Mouse (Mus musculus) brain, adult 10 weeks (tissue): ENCODE data around the gene Nsun2. TPM values are rescaled to one million over a fixed set of nuclear protein-coding genes. Genes with fewer than 3 reads are reported as not detected.

ENCODE experiments used
- polyA plus RNA-seq: library from polyadenylated mRNA; stranded (reverse); fragments of 350-450 nt; fragmentation: Illumina TruSeq; extraction: RNeasy Lipid Tissue Mini Kit (QIAGEN cat#74804); gene quantifications from one replicate; pipeline ENCODE4 v1.2.3, GENCODE M21; 2015; ENCODE audit warnings: low read depth, low replicate concordance

Nsun2 gene
- 64.9 TPM for polyA plus RNA-seq

DNA sequence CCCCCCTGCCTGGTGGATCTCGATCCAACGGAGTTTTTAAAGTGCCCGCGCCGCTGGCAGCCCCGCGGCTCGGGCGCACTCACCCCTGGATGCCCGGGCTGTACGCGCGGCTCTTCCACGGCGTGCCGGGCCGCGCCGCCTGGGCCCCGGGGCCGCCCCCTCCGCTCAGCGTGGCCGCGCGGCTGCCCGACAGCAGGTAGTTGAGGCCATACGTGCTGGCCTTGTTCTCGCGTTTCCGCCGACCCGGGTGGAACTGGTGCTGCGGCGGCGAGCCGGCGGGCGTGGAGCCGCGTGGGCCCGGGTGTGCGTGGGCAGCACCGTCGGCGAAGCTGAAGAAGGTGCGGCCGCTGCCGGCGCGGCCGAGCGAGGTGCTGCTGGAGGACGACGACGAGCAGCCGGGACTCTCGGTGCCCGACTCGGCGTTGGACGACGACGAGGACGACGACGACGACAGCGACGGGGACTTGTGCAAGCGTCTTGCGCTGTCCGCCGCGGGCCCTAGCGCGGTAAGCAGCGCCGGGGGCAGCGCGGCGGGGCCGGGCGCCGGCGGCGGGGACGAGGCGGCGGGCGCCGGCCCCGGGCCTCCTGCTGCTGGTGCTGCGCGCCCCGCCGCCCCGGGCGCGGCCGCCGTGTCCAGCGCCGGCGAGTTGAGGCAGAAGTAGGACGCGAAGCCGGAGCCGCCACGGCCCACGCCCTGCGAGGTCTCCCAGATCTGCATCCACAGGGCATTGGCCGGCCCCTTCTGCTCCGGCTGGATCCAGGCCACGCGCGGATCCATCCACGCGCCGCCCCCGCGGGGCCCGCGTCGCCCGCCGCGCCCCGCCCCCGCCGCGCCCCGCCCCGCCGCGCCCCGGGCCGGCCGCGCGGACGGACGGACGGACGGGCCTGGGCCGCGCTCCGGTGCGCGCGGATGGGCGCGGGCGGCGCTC, at the start of gene Nsun2:
TSS of gene Nsun2 (plus strand) at position 342 of the 929 bp plus-strand sequence.

DNA sequence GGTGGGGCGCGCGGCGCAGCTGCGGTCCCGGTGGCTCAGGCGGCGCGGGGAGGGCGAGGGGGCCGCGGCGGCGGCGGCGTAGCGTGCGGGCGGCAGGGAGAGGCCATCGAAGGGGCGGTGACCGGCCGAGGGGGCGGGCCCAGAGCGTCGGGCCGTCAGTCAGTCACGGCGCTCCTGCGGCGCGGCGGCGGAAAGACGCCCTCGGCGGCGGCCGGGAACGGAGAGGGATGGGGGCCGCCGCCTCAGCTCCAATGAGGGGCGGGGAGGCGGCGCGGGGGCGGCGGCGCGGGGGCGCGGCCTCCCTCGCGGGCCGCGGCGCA, 748 bp downstream of the Nsun2 start, which contains the start of gene Tent4a:
TSS of gene Tent4a (minus strand) at position 284 of the 320 bp plus-strand sequence.

DNA sequence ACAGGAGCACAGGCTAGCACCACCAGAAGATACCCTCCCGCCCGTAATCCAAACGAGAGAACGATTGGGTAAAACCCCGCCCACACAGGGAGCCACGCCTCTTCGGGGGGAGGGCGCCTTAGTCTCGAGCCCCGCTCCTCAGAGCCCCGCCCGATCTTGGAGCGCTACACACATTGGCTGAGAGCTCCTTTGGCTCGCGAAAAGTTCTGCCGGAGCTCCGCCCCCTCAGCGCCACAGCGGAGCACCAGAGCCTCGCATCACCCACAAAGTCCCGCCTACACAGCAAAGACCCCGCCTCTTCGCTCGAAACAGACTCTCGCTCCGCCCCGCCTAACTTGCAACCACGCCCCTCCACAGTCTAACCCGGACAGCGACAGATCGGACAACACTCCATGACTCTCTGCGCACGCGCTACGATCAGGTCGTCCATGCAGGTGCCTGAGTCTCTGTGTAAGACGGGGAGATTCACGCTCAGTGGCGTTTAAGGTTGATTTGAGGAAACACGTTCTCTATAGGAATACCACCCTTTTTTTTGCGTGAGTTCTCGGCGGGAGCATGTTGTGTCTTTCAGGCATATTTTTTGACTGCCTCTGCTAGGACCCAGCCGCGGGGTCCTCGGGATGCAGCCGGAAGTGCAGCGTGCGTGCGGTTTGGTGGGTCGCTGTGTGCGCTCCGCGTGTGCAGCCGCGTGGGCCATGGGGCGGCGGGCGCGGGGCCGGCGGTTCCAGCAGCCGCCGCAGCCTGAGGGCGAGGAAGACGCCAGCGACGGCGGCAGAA, 78.0 kb downstream of the Nsun2 start, which contains the start of gene Srd5a1:
TSS of gene Srd5a1 (minus strand) at position 45 of the 777 bp plus-strand sequence.

Other genes with a start within 250 kb of the Nsun2 start
- gene Tent4a, start 871 bp downstream of the Nsun2 start, polyA plus RNA-seq, result 24.7 TPM
- 12.3 TPM for gene Srd5a1, start 77.7 kb downstream of the Nsun2 start, polyA plus RNA-seq
- gene Ube2ql1, start 206.1 kb downstream of the Nsun2 start, polyA plus RNA-seq, result 144 TPM